Mouse (Mus musculus): ENCODE results near the gene Cdc42se2.

Cdc42se2 gene

GRCm38 (mm10) chr11:54710512-54711293 is 76.8 kb downstream of the Cdc42se2 start:
- no peak for DNase-seq (ENCODE audit: low spot score in 2 of 2)

- DNase-seq (ENCODE audit: low spot score in 2 of 2), result no peak
Observed at GRCm38 (mm10) chr11:54709645-54710044, 77.8 kb downstream of the Cdc42se2 start.

GRCm38 (mm10) chr11:54708153-54708552 is 79.3 kb downstream of the Cdc42se2 start:
- DNase-seq (ENCODE audit: low spot score in 2 of 2), result no peak

GRCm38 (mm10) chr11:54703306-54703705 is 84.2 kb downstream of the Cdc42se2 start:
- peak; percentile 46 to 70 for DNase-seq (ENCODE audit: low spot score in 2 of 2)

- no peak for DNase-seq (ENCODE audit: low spot score in 2 of 2)
Observed at GRCm38 (mm10) chr11:54701848-54702247, 85.6 kb downstream of the Cdc42se2 start.

GRCm38 (mm10) chr11:54699972-54700371 is 87.5 kb downstream of the Cdc42se2 start:
- DNase-seq (ENCODE audit: low spot score in 2 of 2), result no peak

- DNase-seq (ENCODE audit: low spot score in 2 of 2), result no peak
Observed at GRCm38 (mm10) chr11:54698636-54699035, 88.8 kb downstream of the Cdc42se2 start.

- no peak for DNase-seq (ENCODE audit: low spot score in 2 of 2)
Observed at GRCm38 (mm10) chr11:54697611-54698010, 89.9 kb downstream of the Cdc42se2 start.

- no peak for DNase-seq (ENCODE audit: low spot score in 2 of 2)
Observed at GRCm38 (mm10) chr11:54695951-54696350, 91.5 kb downstream of the Cdc42se2 start.

- DNase-seq (ENCODE audit: low spot score in 2 of 2), result no peak
Observed at GRCm38 (mm10) chr11:54694291-54694690, 93.2 kb downstream of the Cdc42se2 start.

GRCm38 (mm10) chr11:54693696-54694095 is 93.8 kb downstream of the Cdc42se2 start:
- DNase-seq (ENCODE audit: low spot score in 2 of 2), result no peak

GRCm38 (mm10) chr11:54691179-54691578 is 96.3 kb downstream of the Cdc42se2 start:
- peak; percentile 13 to 25 for DNase-seq (ENCODE audit: low spot score in 2 of 2)

- DNase-seq (ENCODE audit: low spot score in 2 of 2), result no peak
Observed at GRCm38 (mm10) chr11:54690171-54690570, 97.3 kb downstream of the Cdc42se2 start.

- no peak for DNase-seq (ENCODE audit: low spot score in 2 of 2)
Observed at GRCm38 (mm10) chr11:54684831-54685230, 102.6 kb downstream of the Cdc42se2 start.

GRCm38 (mm10) chr11:54679141-54679540 is 108.3 kb downstream of the Cdc42se2 start:
- DNase-seq (ENCODE audit: low spot score in 2 of 2), result no peak

GRCm38 (mm10) chr11:54675792-54676489 is 111.5 kb downstream of the Cdc42se2 start:
- no peak for DNase-seq (ENCODE audit: low spot score in 2 of 2)

- no peak for DNase-seq (ENCODE audit: low spot score in 2 of 2)
Observed at GRCm38 (mm10) chr11:54673575-54674298, 113.7 kb downstream of the Cdc42se2 start.
